Mouse (Mus musculus): Measurements from ENCODE around the gene Glyr1.

GRCm38 (mm10) chr16:5070321-5070720 lies 20.7 kb upstream of the Glyr1 start:
- TF ChIP-seq POLR2A (IDR thresholded peaks at IDR 0.05; ENCODE audit: low read depth, low read length), result no peak
- no peak for TF ChIP-seq CTCF (IDR thresholded peaks at IDR 0.05; ENCODE audit: extremely low read depth, insufficient read length, insufficient replicate concordance, low read depth, low read length)
